Mouse (Mus musculus) kidney, adult 2 months (tissue): ENCODE results near the gene Anapc7.
"Not testable (repeated sequence)": the region's sequence is repeated elsewhere in the genome, so short reads cannot be mapped to it uniquely, and the experiment has no call there.

Experiments
- CTCF ChIP-seq: fragments of 200-500 bp; conservative IDR thresholded peaks from 2 replicates; pipeline ENCODE4 v1.5.1; 2011; ENCODE audit warnings: low read depth, mild to moderate bottlenecking, control low read depth, low read length, moderate library complexity, mixed read lengths; ENCODE audit not compliant: insufficient read depth, insufficient read length
- POLR2A ChIP-seq: fragments of 200-500 bp; IDR thresholded peaks from one replicate; pipeline ENCODE4 v1.6.1; 2011; ENCODE audit warnings: low read depth, low read length, control low read depth

- 0 out of 2 replicates have a peak, but pooled peaks have one; percentile 6 for TF ChIP-seq CTCF
- not testable (repeated sequence) for TF ChIP-seq POLR2A
Measured at GRCm38 (mm10) chr5:122486243-122486642, 64.8 kb downstream of the Anapc7 start.
